ENCODE assay signal across 8 mouse cellular contexts in the genomic region with DNA sequence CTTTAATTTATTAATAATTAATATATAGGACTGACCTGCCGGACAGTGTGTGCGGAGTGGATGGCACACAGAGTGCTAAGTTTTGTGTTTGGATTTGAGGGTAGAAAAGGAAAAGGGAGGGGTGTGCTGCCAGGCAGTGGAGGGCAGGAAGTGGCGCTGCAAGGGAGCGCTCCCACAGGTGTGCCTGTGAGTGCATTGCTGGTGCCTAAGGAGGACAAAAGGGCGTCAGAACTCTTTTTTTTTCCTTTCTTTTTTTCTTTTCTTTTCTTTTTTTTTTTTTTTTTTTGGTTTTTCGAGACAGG. TPM values are rescaled to one million over a fixed set of nuclear protein-coding genes. Genes with fewer than 3 reads are reported as not detected.
DNase-seq lines count a peak whose midpoint lies in the region; ATAC-seq lines count a peak whose summit lies in the region.

No protein-coding gene starts in this region.

- H3K27me3 ChIP-seq in hindbrain, embryonic 15.5 days: no peaks in the 10 kb centered on the region
- no peaks in the 10 kb centered on the region for H3K27me3 ChIP-seq in midbrain, embryonic 11.5 days (ENCODE audit: control insufficient read depth, insufficient read depth, low read length)

- H3K4me2 ChIP-seq in hindbrain, embryonic 15.5 days: peak overlapping the region; percentile 52
- H3K4me2 ChIP-seq in midbrain, embryonic 11.5 days: peak overlapping the region; percentile 38; the same call in 1 of the 2 replicates

- H3K27ac ChIP-seq in hindbrain, embryonic 15.5 days (replicated peaks): no peak overlapping the region
- H3K27ac ChIP-seq in midbrain, embryonic 11.5 days (ENCODE audit: low read depth, low read length): no peak overlapping the region

- WGBS in hindbrain, embryonic 15.5 days: 72% methylated on average over 5 of the region's 6 CpGs
- 74% methylated on average over 5 of the region's 6 CpGs for WGBS in midbrain, embryonic 11.5 days

- H3K4me3 ChIP-seq in hindbrain, embryonic 15.5 days: peak overlapping the region; percentile 31; the same call in 1 of the 2 replicates
- H3K4me3 ChIP-seq in midbrain, embryonic 11.5 days (ENCODE audit: low read depth, low read length): no peak overlapping the region; the same call in 1 of the 2 replicates

- H3K9ac ChIP-seq in hindbrain, embryonic 15.5 days: no peak overlapping the region
- H3K9ac ChIP-seq in midbrain, embryonic 11.5 days (ENCODE audit: low read length): no peak overlapping the region

- intact Hi-C loops in left cerebral cortex, postnatal 25 days (cut with DNase I): loop anchor here (2.0 kb wide), 1 partner anchor 145 kb away; a partner anchor contains a TSS

- peak; percentile 72 for ATAC-seq in CD4-positive, CD25-positive, alpha-beta regulatory T cell, adult 4 months
- ATAC-seq in hindbrain, embryonic 15.5 days (ENCODE audit: low FRiP score, low read depth): 0 out of 2 replicates have a peak, but pooled peaks have one; percentile 23
- peak; percentile 58; the same call in 1 of the 2 replicates for ATAC-seq in midbrain, embryonic 11.5 days (ENCODE audit: low FRiP score)
- no peak for ATAC-seq in cerebellum, adult (ENCODE audit: insufficient number of reproducible peaks, low FRiP score, low TSS enrichment)

- H3K4me1 ChIP-seq in hindbrain, embryonic 15.5 days (replicated peaks): no peaks in the 10 kb centered on the region
- no peaks in the 10 kb centered on the region for H3K4me1 ChIP-seq in midbrain, embryonic 11.5 days (ENCODE audit: control insufficient read depth, insufficient read depth, low read length)

- no peaks in the 10 kb centered on the region for H3K36me3 ChIP-seq in hindbrain, embryonic 15.5 days
- no peaks in the 10 kb centered on the region for H3K36me3 ChIP-seq in midbrain, embryonic 11.5 days (ENCODE audit: control insufficient read depth, insufficient read depth, low read length)

- H3K9me3 ChIP-seq in hindbrain, embryonic 15.5 days: no peaks in the 10 kb centered on the region
- H3K9me3 ChIP-seq in midbrain, embryonic 11.5 days (ENCODE audit: control insufficient read depth, low read length): no peaks in the 10 kb centered on the region

- DNase-seq in CD4-positive helper T cell, adult 2 months (ENCODE audit: low read depth, low spot score): peak; percentile 29
- no peak for DNase-seq in midbrain, embryonic 11.5 days (ENCODE audit: low spot score, missing footprints)
- no peak for DNase-seq in gastrocnemius, postnatal 4 days (ENCODE audit: low spot score in 2 of 2)
- no peak for DNase-seq in retina, embryonic 14.5 days (ENCODE audit: low spot score)
- DNase-seq in left cerebral cortex, postnatal 25 days (ENCODE audit: low spot score in 2 of 2): no peak

RNA-seq across cellular contexts. Expression of a gene that starts 15.1 kb away (rescaled TPM):
- polyA plus RNA-seq in CD4-positive, CD25-positive, alpha-beta regulatory T cell, adult 4 months (2017; shearing (Covaris generic)): 100 to 1,000 TPM; 128 to 183 TPM
- polyA plus RNA-seq in hindbrain, embryonic 15.5 days (2015; fragmentation: Nextera tagmentation; extraction: Ambion mirVana): 269 and 275 TPM in 2 replicates
- polyA plus RNA-seq in midbrain, embryonic 11.5 days (2014; fragmentation: Nextera tagmentation; extraction: Ambion mirVana): 424 and 429 TPM in 2 replicates
- total RNA-seq in gastrocnemius, postnatal 4 days (2021): 100 to 1,000 TPM; 561 to 647 TPM
- 100 to 1,000 TPM; 441 to 492 TPM for total RNA-seq in left cerebral cortex, postnatal 25 days (2021)

RNA-seq across cellular contexts. Expression of a gene that starts 28.8 kb away (rescaled TPM):
- not detected for polyA plus RNA-seq in CD4-positive, CD25-positive, alpha-beta regulatory T cell, adult 4 months (2017; shearing (Covaris generic))
- 0.23 and 0.43 TPM in 2 replicates for polyA plus RNA-seq in hindbrain, embryonic 15.5 days (2015; fragmentation: Nextera tagmentation; extraction: Ambion mirVana)
- polyA plus RNA-seq in midbrain, embryonic 11.5 days (2014; fragmentation: Nextera tagmentation; extraction: Ambion mirVana): 0.19 and 0.27 TPM in 2 replicates
- 1 to 10 TPM; 1.8 to 1.9 TPM for total RNA-seq in gastrocnemius, postnatal 4 days (2021)
- 1 to 10 TPM; 1.3 to 1.9 TPM for total RNA-seq in left cerebral cortex, postnatal 25 days (2021)

RNA-seq across cellular contexts. Expression of a gene that starts 49.2 kb away (rescaled TPM):
- 10 to 100 TPM; 44.2 to 52.8 TPM for polyA plus RNA-seq in CD4-positive, CD25-positive, alpha-beta regulatory T cell, adult 4 months (2017; shearing (Covaris generic))
- polyA plus RNA-seq in hindbrain, embryonic 15.5 days (2015; fragmentation: Nextera tagmentation; extraction: Ambion mirVana): 17.3 and 17.7 TPM in 2 replicates
- 15.7 and 18.8 TPM in 2 replicates for polyA plus RNA-seq in midbrain, embryonic 11.5 days (2014; fragmentation: Nextera tagmentation; extraction: Ambion mirVana)
- 1 to 10 TPM; 7.7 to 7.8 TPM for total RNA-seq in gastrocnemius, postnatal 4 days (2021)
- total RNA-seq in left cerebral cortex, postnatal 25 days (2021): 10 to 100 TPM; 21.3 to 23.3 TPM
